Mouse (Mus musculus): ENCODE data around the gene Nkapl. TPM values are rescaled to one million over a fixed set of nuclear protein-coding genes. Genes with fewer than 3 reads are reported as not detected.

Gene Nkapl
- polyA plus RNA-seq, 1 experiment = 0.08 TPM

- Histone ChIP-seq H3K4me1 (ENCODE audit: control insufficient read depth, insufficient read depth, insufficient read length, low read length) (peaks cover 6% of the 10 kb centered on the region), H3K27ac (ENCODE audit: insufficient read depth, low read depth, low read length) (peak overlapping the region; percentile 54), H3K4me3 (ENCODE audit: low read depth, low read length) (peak overlapping the region; percentile 86), H3K27me3 (ENCODE audit: control insufficient read depth, insufficient read depth, low read length) (no peaks in the 10 kb centered on the region), H3K36me3 (ENCODE audit: control insufficient read depth, insufficient read depth, low read length) (peaks cover 1% of the 10 kb centered on the region; the same call in 1 of the 2 replicates)
- TF ChIP-seq CTCF (IDR thresholded peaks at IDR 0.05; ENCODE audit: extremely low read depth, insufficient read length, insufficient replicate concordance, low read depth, low read length) (no peak), POLR2A (IDR thresholded peaks at IDR 0.05; ENCODE audit: low read depth, low read length) (no peak)
- WGBS = under 1% methylated on average over 13 of the region's 13 CpGs
Observed at GRCm38 (mm10) chr13:21453042-21453441, 15.3 kb downstream of the Nkapl start.

- TF ChIP-seq POLR2A (IDR thresholded peaks at IDR 0.05; ENCODE audit: low read depth, low read length) = no peak
- Histone ChIP-seq H3K4me1 (ENCODE audit: control insufficient read depth, insufficient read depth, insufficient read length, low read length) (peaks cover 9% of the 10 kb centered on the region), H3K36me3 (ENCODE audit: control insufficient read depth, insufficient read depth, low read length) (peaks cover 34% of the 10 kb centered on the region), H3K4me3 (ENCODE audit: low read depth, low read length) (no peak overlapping the region), H3K27ac (ENCODE audit: insufficient read depth, low read depth, low read length) (no peak overlapping the region), H3K27me3 (ENCODE audit: control insufficient read depth, insufficient read depth, low read length) (no peaks in the 10 kb centered on the region)
- WGBS = 39% methylated on average over 16 of the region's 16 CpGs
Observed at GRCm38 (mm10) chr13:21447856-21448614, 20.3 kb downstream of the Nkapl start.

- Histone ChIP-seq H3K4me3 (ENCODE audit: low read depth, low read length) (no peak overlapping the region), H3K27me3 (ENCODE audit: control insufficient read depth, insufficient read depth, low read length) (no peaks in the 10 kb centered on the region), H3K27ac (ENCODE audit: insufficient read depth, low read depth, low read length) (no peak overlapping the region), H3K4me1 (ENCODE audit: control insufficient read depth, insufficient read depth, insufficient read length, low read length) (peaks cover 5% of the 10 kb centered on the region), H3K36me3 (ENCODE audit: control insufficient read depth, insufficient read depth, low read length) (peaks cover 34% of the 10 kb centered on the region)
- 80% methylated on average over 9 of the region's 9 CpGs for WGBS
- TF ChIP-seq POLR2A (IDR thresholded peaks at IDR 0.05; ENCODE audit: low read depth, low read length) = no peak
- TF ChIP-seq CTCF (IDR thresholded peaks at IDR 0.05; ENCODE audit: extremely low read depth, insufficient read length, insufficient replicate concordance, low read depth, low read length) = no peak
Observed at GRCm38 (mm10) chr13:21446796-21447195, 21.5 kb downstream of the Nkapl start.

GRCm38 (mm10) chr13:21441207-21441572, 27.1 kb downstream of the Nkapl start:
- no peak for TF ChIP-seq POLR2A (IDR thresholded peaks at IDR 0.05; ENCODE audit: low read depth, low read length)
- no peak for TF ChIP-seq CTCF (IDR thresholded peaks at IDR 0.05; ENCODE audit: extremely low read depth, insufficient read length, insufficient replicate concordance, low read depth, low read length)
- no peaks in the 10 kb centered on the region for H3K27me3 ChIP-seq (ENCODE audit: control insufficient read depth, insufficient read depth, low read length)
- H3K36me3 ChIP-seq (ENCODE audit: control insufficient read depth, insufficient read depth, low read length) = peaks cover 20% of the 10 kb centered on the region
- peaks cover 2% of the 10 kb centered on the region for H3K4me1 ChIP-seq (ENCODE audit: control insufficient read depth, insufficient read depth, insufficient read length, low read length)
- WGBS = 28% methylated on average over 10 of the region's 10 CpGs
- H3K27ac ChIP-seq (ENCODE audit: insufficient read depth, low read depth, low read length) = 0 out of 2 replicates have a peak overlapping the region, but pooled peaks have one; percentile 10
- peak overlapping the region; percentile 72 for H3K4me3 ChIP-seq (ENCODE audit: low read depth, low read length)

- TF ChIP-seq CTCF (IDR thresholded peaks at IDR 0.05; ENCODE audit: extremely low read depth, insufficient read length, insufficient replicate concordance, low read depth, low read length) (no peak), POLR2A (IDR thresholded peaks at IDR 0.05; ENCODE audit: low read depth, low read length) (no peak)
- peak within 1 kb of the TSS; percentile 72 for H3K4me3 ChIP-seq (ENCODE audit: low read depth, low read length)
- H3K27ac ChIP-seq (ENCODE audit: insufficient read depth, low read depth, low read length) = peak within 1 kb of the TSS; percentile 10; the same call in 1 of the 2 replicates
- H3K27me3 ChIP-seq (ENCODE audit: control insufficient read depth, insufficient read depth, low read length) = no peaks in the 10 kb centered on the region
- WGBS = 1% methylated on average over 32 of the region's 32 CpGs
- H3K36me3 ChIP-seq (ENCODE audit: control insufficient read depth, insufficient read depth, low read length) = peaks cover 17% of the 10 kb centered on the region
- H3K4me1 ChIP-seq (ENCODE audit: control insufficient read depth, insufficient read depth, insufficient read length, low read length) = peaks cover 2% of the 10 kb centered on the region
Observed at GRCm38 (mm10) chr13:21440503-21441206, 27.7 kb downstream of the Nkapl start, which contains the start of gene Pgbd1. TSS of gene Pgbd1 (minus strand) at chr13:21441058.

- Histone ChIP-seq H3K27me3 (ENCODE audit: control insufficient read depth, insufficient read depth, low read length) (no peaks in the 10 kb centered on the region), H3K36me3 (ENCODE audit: control insufficient read depth, insufficient read depth, low read length) (no peaks in the 10 kb centered on the region), H3K27ac (ENCODE audit: insufficient read depth, low read depth, low read length) (no peak overlapping the region), H3K4me1 (ENCODE audit: control insufficient read depth, insufficient read depth, insufficient read length, low read length) (peaks cover 2% of the 10 kb centered on the region; the same call in 1 of the 2 replicates), H3K4me3 (ENCODE audit: low read depth, low read length) (no peak overlapping the region)
- 88% methylated on average over 4 of the region's 4 CpGs for WGBS
- TF ChIP-seq POLR2A (IDR thresholded peaks at IDR 0.05; ENCODE audit: low read depth, low read length) = no peak
- TF ChIP-seq CTCF (IDR thresholded peaks at IDR 0.05; ENCODE audit: extremely low read depth, insufficient read length, insufficient replicate concordance, low read depth, low read length) = no peak
Observed at GRCm38 (mm10) chr13:21435476-21435875, 32.8 kb downstream of the Nkapl start.

- Histone ChIP-seq H3K27ac (ENCODE audit: insufficient read depth, low read depth, low read length) (no peak overlapping the region), H3K27me3 (ENCODE audit: control insufficient read depth, insufficient read depth, low read length) (no peaks in the 10 kb centered on the region), H3K4me1 (ENCODE audit: control insufficient read depth, insufficient read depth, insufficient read length, low read length) (no peaks in the 10 kb centered on the region), H3K36me3 (ENCODE audit: control insufficient read depth, insufficient read depth, low read length) (no peaks in the 10 kb centered on the region), H3K4me3 (ENCODE audit: low read depth, low read length) (no peak overlapping the region)
- WGBS = 100% methylated on average over 1 of the region's 1 CpGs
- no peak for TF ChIP-seq POLR2A (IDR thresholded peaks at IDR 0.05; ENCODE audit: low read depth, low read length)
- no peak for TF ChIP-seq CTCF (IDR thresholded peaks at IDR 0.05; ENCODE audit: extremely low read depth, insufficient read length, insufficient replicate concordance, low read depth, low read length)
Observed at GRCm38 (mm10) chr13:21427631-21428030, 40.7 kb downstream of the Nkapl start.
